Mouse (Mus musculus): ENCODE measurements at regions not wholly inside any gene's neighbourhood (a gene's known extent, or its start where the extent isn't known, plus 50 kb on each side); places are given as distances from the start of the nearest gene placed in this dataset.
A peak's percentile ranks its signal among the peaks of the same experiment; 100 is the strongest.
"Not testable (repeated sequence)": the region's sequence is repeated elsewhere in the genome, so short reads cannot be mapped to it uniquely, and the experiment has no call there.

- DNase-seq, result no peak
These were observed 60.2 kb upstream of the Pim1 start for GRCm38 (mm10) chr17:29430401-29430800.

GRCm38 (mm10) chr17:29430806-29431205 is 59.7 kb upstream of the Pim1 start:
- no peak for DNase-seq

- peak; percentile 46 to 58 for DNase-seq
These were observed 58.8 kb upstream of the Pim1 start for GRCm38 (mm10) chr17:29431553-29432297.

- DNase-seq, result no peak
These were observed 57.9 kb upstream of the Pim1 start for GRCm38 (mm10) chr17:29432666-29433065.

- DNase-seq, result peak in 1 of 2 experiments; percentile 64
These were observed 57.2 kb upstream of the Pim1 start for GRCm38 (mm10) chr17:29433370-29433769.

GRCm38 (mm10) chr17:29434074-29434944 is 56.2 kb upstream of the Pim1 start:
- DNase-seq, result no peak

- DNase-seq, result no peak
These were observed 55.1 kb upstream of the Pim1 start for GRCm38 (mm10) chr17:29435345-29436006.

- not testable (repeated sequence) for DNase-seq
These were observed 54.1 kb upstream of the Pim1 start for GRCm38 (mm10) chr17:29436484-29436870.

- DNase-seq, result peak; percentile 81 to 88
These were observed 53.5 kb upstream of the Pim1 start for GRCm38 (mm10) chr17:29436871-29437534.

- DNase-seq, result no peak
These were observed 52.8 kb upstream of the Pim1 start for GRCm38 (mm10) chr17:29437535-29438324.

GRCm38 (mm10) chr17:29438347-29439235 is 52.0 kb upstream of the Pim1 start:
- DNase-seq, result peak; percentile 72 to 73

- no peak for DNase-seq
These were observed 50.6 kb upstream of the Pim1 start for GRCm38 (mm10) chr17:29439992-29440391.

GRCm38 (mm10) chr17:29440490-29440889 is 50.1 kb upstream of the Pim1 start:
- no peak for DNase-seq
